Mouse (Mus musculus) testis, postnatal 10 days (tissue): ENCODE results near the gene Sun3.

ENCODE experiments used
- DNase-seq: peaks from one replicate; pipeline ENCODE4 v3.0.0; 2021; ENCODE audit warnings: low spot score

The Sun3 gene

GRCm38 (mm10) chr11:9048703-9049060 is at the start of gene Sun3:
TSS of gene Sun3 (minus strand) at chr11:9048991.
- DNase-seq, result peak; percentile 48

DNA sequence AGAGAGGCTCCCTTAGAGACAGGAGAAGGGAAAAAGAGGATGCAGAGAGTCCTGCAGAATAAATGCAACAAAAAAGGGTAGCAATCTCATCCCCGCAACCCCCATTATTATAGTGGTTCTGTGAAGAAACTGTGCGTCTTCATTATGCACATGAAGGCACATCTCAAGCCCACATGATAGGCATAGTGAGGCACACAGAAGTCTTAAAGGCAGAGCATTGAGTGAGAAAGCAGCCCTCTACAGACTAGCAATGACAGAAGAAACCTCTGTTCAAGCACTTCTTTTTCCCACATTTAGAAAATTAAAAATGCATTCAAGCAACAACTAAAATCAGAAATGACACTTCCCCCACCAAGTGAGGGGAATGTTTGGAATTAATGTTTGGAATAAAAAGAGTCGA is 27.7 kb upstream of the Sun3 start:
- DNase-seq, result no peak

- no peak for DNase-seq
Measured at GRCm38 (mm10) chr11:9060484-9060883, 11.7 kb upstream of the Sun3 start.

DNA sequence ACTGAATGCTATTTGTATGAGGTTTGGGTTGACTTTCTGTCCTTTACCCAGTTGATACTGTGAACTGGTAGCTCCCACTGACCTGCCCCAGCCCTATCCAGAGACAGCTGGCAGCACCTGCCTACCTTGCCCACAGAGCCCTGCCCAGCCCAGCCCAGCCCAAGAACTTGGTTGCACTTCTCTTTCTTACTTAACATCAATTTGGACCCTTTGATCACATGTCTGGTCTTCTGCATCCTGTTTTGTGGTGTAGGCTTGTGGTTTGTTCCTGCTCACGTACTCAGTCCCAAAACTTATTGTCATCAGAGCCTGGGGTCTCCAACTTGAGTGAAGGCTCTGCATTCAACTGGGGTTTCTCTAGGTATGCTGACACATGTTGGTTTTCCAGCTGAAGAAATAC is 11.2 kb upstream of the Sun3 start:
- no peak for DNase-seq

GRCm38 (mm10) chr11:9057711-9058110 is 8.9 kb upstream of the Sun3 start:
- DNase-seq, result no peak

- DNase-seq, result no peak
Measured at GRCm38 (mm10) chr11:9056937-9057336, 8.1 kb upstream of the Sun3 start.

DNA sequence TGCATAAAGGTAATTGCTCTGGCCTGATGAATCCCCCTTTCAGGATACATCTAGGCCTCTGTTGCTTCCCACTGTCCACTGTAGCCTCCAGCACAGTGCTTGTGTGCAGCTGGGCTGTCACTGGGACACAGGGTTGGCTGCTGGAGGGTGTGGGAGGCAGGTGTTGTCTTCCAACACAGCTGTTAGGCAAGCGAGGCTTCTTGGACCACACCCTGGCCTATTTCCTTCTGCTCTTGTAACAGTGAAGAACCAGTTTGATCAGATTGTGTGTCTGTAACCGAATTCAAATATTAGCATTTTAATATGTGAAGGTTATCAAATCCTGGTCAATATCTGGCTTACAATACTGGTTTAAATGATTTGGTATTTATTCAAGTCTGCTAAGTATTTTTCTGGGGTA is 3.1 kb upstream of the Sun3 start:
- DNase-seq, result no peak

DNA sequence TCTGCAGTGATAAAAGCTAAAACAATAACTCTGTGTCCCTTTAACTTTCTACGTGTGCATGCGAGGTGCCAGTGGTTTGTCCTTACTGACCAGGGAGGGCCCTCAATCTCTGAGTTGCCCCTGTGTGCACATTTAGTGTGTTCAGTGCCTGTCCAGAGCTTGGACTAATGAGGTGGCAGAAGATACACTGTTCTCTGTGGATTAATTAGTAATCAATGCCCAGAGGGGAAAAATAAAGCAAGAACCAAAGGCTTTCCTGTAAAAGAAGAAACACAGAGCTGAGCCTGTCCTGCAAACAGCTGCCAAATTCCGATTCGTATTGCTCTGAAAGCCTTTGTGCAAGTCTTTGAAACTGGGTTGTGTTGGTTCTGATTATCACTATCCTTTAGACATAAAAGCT is 1.4 kb upstream of the Sun3 start:
- DNase-seq, result no peak

DNA sequence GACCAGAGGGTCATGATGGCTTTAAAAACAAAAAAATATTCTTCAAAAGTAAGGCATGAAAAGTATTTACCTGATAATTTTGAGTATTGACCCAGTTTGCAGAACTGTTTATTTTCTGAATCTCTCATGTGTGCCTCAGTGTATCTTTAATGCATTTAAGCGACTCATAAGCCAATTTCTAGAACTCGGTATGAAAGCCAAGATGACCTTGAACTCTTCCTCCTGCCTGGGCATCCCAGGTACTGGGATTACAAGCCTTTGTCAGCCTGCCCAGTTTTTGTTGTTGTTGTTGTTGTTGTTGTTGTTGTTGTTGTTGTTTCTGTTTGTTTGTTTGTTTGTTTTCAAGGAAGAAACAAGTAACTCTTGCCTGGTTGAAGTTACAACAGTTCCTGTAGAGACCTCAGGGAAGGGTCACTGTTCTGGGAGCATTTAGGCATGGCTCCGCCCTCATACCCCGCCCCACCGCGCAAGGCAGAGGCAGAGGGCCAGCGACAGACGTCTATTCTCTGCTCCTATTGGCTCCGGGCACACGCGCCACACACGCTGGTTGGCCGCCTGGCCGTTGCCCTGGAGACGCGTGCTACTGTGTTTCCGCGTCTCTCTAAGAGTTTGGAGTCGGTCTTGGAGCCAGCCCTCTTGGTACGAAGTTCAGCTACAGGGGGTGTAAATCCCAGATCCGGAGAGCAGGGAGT is 634 bp downstream of the Sun3 start, which contains the start of gene Gm11992:
TSS of gene Gm11992 (plus strand) at position 584 of the 692 bp plus-strand sequence.
- peak; percentile 89 for DNase-seq

- no peak for DNase-seq
Measured at GRCm38 (mm10) chr11:9047044-9047443, 1.7 kb downstream of the Sun3 start.

GRCm38 (mm10) chr11:9046546-9046945 is 2.2 kb downstream of the Sun3 start:
- DNase-seq, result no peak

GRCm38 (mm10) chr11:9031530-9031929 is 17.3 kb downstream of the Sun3 start:
- DNase-seq, result no peak

GRCm38 (mm10) chr11:9025211-9025610 is 23.6 kb downstream of the Sun3 start:
- no peak for DNase-seq

- no peak for DNase-seq
Measured at GRCm38 (mm10) chr11:9024782-9025181, 24.0 kb downstream of the Sun3 start.

DNA sequence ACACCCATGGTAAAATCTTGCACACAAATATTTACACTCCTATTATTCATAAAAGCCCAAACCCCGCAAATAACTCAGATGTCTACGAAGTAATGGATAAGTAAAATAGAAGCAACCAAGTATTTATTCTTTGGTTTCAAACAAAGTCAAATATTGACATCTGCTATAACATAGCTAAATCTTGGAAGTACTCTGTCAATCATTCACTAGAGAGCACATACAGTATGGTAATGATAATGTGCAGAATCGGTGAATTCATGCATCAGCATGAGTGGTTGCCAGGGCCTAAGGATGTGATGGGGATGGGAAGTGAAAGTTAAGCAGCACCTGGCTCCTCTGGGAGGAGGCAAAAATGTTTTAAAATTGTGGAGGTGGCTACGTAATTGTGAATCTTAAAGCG is 28.6 kb downstream of the Sun3 start:
- DNase-seq, result no peak

GRCm38 (mm10) chr11:9018491-9019267 is 30.1 kb downstream of the Sun3 start:
- no peak for DNase-seq

DNA sequence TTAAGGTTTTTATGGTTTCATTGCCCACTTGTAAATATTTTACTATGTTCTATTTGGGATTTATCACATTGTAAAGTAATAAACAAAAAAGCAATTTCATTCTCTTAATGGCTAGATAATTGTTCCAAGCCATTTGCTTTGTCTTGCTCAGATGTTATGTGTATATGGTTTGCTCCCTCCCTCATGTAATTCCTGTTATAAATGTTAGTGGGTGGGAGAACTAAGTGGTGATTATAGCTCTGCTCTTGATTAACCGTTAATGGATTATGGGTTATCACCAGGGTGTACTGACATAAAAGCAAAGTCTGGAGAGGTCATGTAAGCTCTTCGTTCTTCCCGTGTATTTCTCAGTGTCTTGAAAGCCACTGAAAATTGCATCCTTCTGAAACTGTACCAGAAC is 34.1 kb downstream of the Sun3 start:
- no peak for DNase-seq

- no peak for DNase-seq
Measured at GRCm38 (mm10) chr11:9011348-9011747, 37.4 kb downstream of the Sun3 start.

DNA sequence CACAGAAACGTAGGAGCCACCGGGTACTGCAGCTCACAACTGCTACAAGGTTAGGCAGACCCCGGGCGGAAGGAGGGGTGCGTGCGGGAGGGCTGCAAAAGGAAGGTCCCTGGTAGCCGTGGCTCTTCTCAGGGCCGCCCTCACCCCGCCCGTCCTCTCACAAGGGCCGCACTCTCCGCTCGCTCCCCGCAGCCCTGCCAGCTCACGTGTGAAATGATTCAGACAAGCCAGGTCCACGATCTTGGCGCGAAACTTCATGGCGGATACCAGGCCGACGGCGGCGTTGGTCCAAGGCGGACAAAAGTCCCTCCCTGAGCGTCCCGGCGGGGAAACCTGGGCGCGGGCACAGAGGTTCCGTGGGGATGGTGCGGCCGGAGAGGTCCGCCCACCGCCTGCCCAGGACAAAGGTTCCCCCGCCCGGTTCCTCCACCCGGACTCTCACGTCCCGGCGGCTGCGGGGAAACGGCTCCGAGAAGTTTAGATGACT is 37.9 kb downstream of the Sun3 start, which contains the start of gene Hus1:
TSS of gene Hus1 (minus strand) at position 339 of the 487 bp plus-strand sequence.
- peak; percentile 90 for DNase-seq

GRCm38 (mm10) chr11:9010416-9010815 is 38.4 kb downstream of the Sun3 start:
- peak; percentile 57 for DNase-seq

- no peak for DNase-seq
Measured at GRCm38 (mm10) chr11:9008761-9009160, 40.0 kb downstream of the Sun3 start.

DNA sequence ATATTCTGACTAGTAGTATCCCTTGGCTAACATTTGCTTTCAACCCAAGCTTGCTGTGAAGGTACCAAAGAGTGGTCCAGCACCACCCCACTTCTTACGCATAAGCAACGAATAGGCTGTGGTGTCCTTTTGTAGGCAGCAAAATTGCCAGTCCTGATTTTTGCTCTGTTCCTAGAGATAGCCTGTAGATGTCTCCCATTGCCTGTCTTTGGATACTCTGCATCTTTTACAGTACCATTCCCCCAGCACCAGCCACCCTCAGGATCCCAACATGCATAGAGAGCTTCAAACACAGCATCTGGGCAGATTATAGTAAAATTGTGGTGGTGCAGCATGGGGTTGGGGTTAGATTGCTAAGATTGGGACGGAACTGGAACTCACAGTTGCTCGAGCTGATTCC is 60.7 kb downstream of the Sun3 start:
- DNase-seq, result no peak

DNA sequence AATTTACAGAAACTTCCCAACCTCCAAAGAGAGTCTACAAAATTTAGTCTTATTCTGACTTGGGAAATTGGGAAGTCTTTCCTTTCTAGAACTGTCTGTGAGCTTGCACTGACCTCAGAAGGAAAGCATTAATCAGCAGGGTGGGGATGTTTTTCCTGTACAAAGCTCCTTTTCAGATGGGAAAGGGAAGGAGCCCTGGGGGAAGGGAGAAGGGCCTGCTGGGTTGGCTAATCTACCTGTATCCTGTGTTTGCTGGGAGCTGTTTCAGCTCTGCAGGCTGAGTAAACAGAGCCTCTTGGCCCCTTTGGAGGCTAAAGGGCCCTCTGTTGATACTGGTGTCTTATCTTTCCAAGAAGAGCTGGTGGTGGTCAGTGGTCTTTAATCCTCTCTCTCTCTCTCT is 62.7 kb downstream of the Sun3 start:
- DNase-seq, result no peak
